Mouse (Mus musculus): ENCODE data around the gene Auh. TPM values are rescaled to one million over a fixed set of nuclear protein-coding genes. Genes with fewer than 3 reads are reported as not detected.

Auh gene
- 59.6 and 74.1 TPM in 2 replicates for total RNA-seq (2012; rRNA removed)
- 68.5 and 74.6 TPM in 2 replicates for total RNA-seq (2014; rRNA removed)
- polyA plus RNA-seq (2012; ENCODE audit: insufficient read length, low read depth): 191 and 193 TPM in 2 replicates

DNA sequence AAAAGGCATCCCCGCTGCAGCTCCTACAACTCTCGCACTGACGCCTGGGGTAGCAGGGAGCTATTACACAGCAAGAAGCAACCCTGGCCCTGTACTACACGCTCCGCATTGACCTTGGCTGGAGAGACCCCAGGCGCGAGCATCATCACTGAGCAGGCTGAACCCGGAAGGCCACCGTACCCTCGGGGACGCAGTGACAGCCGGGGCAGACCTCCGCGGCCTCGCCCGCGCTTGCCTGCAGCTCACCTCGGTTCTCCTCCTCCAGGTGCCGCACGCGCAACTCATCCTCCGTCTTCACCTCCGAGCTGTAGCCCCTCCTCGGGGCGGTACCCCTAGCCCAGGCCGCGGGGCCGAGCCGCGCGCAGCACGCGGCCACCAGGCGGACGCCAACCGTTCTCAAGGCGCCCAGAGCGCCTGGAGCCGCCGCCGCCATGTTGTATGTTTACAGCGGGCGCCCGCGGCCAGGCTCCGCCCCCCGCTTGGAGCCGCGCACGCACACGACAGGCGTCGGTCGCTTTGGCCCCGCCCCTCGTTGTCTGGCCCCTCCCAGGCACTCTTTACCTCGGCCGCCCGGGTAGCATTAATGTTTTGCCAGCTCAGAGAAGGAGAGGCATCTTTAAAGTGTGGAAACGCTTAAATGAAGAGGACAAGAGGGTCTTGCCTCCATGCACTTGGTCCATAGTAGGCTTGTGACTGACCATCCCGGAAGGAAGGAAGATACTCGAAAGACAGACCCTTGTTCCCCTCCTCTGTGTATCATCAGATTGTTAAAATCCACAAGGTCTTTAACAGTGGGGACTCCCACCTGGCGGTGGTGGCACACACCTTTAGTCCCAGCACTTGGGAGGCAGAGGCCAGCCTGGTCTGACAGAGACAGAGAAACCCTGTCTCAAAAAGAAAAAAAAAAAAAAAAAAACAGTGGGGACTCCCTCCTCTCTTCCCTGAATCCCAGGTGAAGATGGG, at the start of gene Auh:
Auh (minus strand) TSS at position 473 of the 963 bp plus-strand sequence.
- Histone ChIP-seq H3K4me3 (replicated peaks in 1 of 3; ENCODE audit: low read depth in 2 of 3, low read length in 2 of 3, poor library complexity in 1 of 3) (peak within 1 kb of the TSS; percentile 80 to 95 (median 86)), H3K9me3 (replicated peaks; ENCODE audit: low read length) (peaks cover 6% of the 10 kb centered on the region), H3K36me3 (replicated peaks in 1 of 2; ENCODE audit: control insufficient read depth in 1 of 2, insufficient read depth in 1 of 2, low read length in 1 of 2) (peaks cover 0 to 13% of the 10 kb centered on the region in 2 experiments), H3K79me2 (replicated peaks; ENCODE audit: control insufficient read depth, extremely low read depth, insufficient read depth, poor library complexity, severe bottlenecking) (peaks cover 41% of the 10 kb centered on the region), H3K9ac (ENCODE audit: insufficient read depth, low read depth) (peak within 1 kb of the TSS; percentile 53), H3K4me2 (ENCODE audit: insufficient read depth, low read depth, poor library complexity, severe bottlenecking) (peak within 1 kb of the TSS; percentile 92), H3K27ac (ENCODE audit: insufficient read depth, low read depth) (peak within 1 kb of the TSS; percentile 67), H3K27me3 (replicated peaks) (no peaks in the 10 kb centered on the region), H3K4me1 (ENCODE audit: control insufficient read depth in 1 of 2, insufficient read depth in 2 of 2) (peaks cover 4 to 36% of the 10 kb centered on the region in 2 experiments; a peak in 2 of 4 replicates)
- DNase-seq (ENCODE audit: extremely low read depth): peak; percentile 91
- dilution Hi-C loops (cut with MboI; ENCODE audit: extremely low pct_ligation_motif_present, extremely low pct_unique_long_range_greater_than_20kb, low sequenced_read_pairs): no loop called here
- in situ Hi-C loops (cut with MboI; ENCODE audit: low pct_ligation_motif_present, low pct_unique_long_range_greater_than_20kb, low sequenced_read_pairs): loop anchor here (10.0 kb wide), 1 partner anchor 135 kb away; no protein-coding TSS in a partner anchor
- TF ChIP-seq NRF1 (IDR thresholded peaks at IDR 0.05; ENCODE audit: low read depth, low read length): peak; percentile 77
- peak; percentile 53 for TF ChIP-seq BHLHE40 (IDR thresholded peaks at IDR 0.05; ENCODE audit: low read depth, low read length)
- TF ChIP-seq MAFK (IDR thresholded peaks at IDR 0.05; ENCODE audit: insufficient replicate concordance, low read length): no peak
- TF ChIP-seq RAD21 (IDR thresholded peaks at IDR 0.05; ENCODE audit: low read depth, low read length): no peak; the same call in 1 of the 2 replicates
- peak; percentile 51; the same call in 1 of the 2 replicates for TF ChIP-seq SIN3A (IDR thresholded peaks at IDR 0.05; ENCODE audit: low read length)
- TF ChIP-seq CTCF (conservative IDR thresholded peaks at IDR 0.05 in 1 of 2, IDR thresholded peaks at IDR 0.05 in 1 of 2; ENCODE audit: low read depth in 2 of 2, low read length in 2 of 2): peak in 1 of 2 experiments; percentile 25; a peak in 2 of 4 replicates
- peak; percentile 67 for TF ChIP-seq POLR2A (IDR thresholded peaks at IDR 0.05; ENCODE audit: low read depth, low read length)
- TF ChIP-seq SMC3 (IDR thresholded peaks at IDR 0.05; ENCODE audit: low read depth, low read length): peak; percentile 22
- TF ChIP-seq CHD1 (IDR thresholded peaks at IDR 0.05; ENCODE audit: low read depth, low read length): peak; percentile 70; the same call in 1 of the 2 replicates
- TF ChIP-seq HCFC1 (IDR thresholded peaks at IDR 0.05; ENCODE audit: low read depth, low read length): peak; percentile 55
- peak; percentile 82; the same call in 1 of the 2 replicates for TF ChIP-seq UBTF (IDR thresholded peaks at IDR 0.05; ENCODE audit: low read depth, low read length)
- TF ChIP-seq TBP (conservative IDR thresholded peaks at IDR 0.05; ENCODE audit: low read depth, low read length): 0 out of 2 replicates have a peak, but pooled peaks have one; percentile 23
- TF ChIP-seq ZNF384 (IDR thresholded peaks at IDR 0.05; ENCODE audit: low read depth, low read length): 0 out of 2 replicates have a peak, but pooled peaks have one; percentile 9
- TF ChIP-seq PAX5 (IDR thresholded peaks at IDR 0.05; ENCODE audit: low read length): no peak
- TF ChIP-seq CHD2 (IDR thresholded peaks at IDR 0.05; ENCODE audit: low read length): no peak
- TF ChIP-seq ELF1 (IDR thresholded peaks at IDR 0.05; ENCODE audit: low read depth, low read length): peak; percentile 70
- TF ChIP-seq TCF12 (IDR thresholded peaks at IDR 0.05; ENCODE audit: low read depth, low read length): peak; percentile 87
- TF ChIP-seq KAT2A (IDR thresholded peaks at IDR 0.05; ENCODE audit: insufficient replicate concordance, low read length): no peak
